Mouse (Mus musculus): ENCODE data around the gene Thpo. TPM values are rescaled to one million over a fixed set of nuclear protein-coding genes. Genes with fewer than 3 reads are reported as not detected.

The Thpo gene
- total and polyA plus RNA-seq, 2 experiments from 2014 or later, result 0.71 to 0.81 TPM

DNA sequence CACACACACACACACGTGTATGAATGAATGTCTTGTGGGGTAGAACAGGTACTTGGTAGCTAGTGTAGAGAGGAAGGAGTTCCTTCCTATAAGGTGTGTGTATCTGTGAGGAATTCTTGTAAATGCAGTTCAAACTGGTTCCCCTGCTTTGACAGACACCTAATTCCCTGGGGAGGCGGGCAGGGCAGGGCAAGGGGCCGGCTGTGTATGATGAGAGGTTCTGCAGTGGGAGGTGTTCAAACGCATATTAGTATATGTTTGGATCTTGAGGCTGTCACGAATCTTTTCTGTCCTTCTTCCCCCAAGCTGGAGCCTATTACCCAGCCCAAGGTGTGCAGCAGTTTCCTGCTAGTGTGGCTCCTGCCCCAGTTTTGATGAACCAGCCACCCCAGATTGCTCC lies 56.9 kb downstream of the Thpo start:
- no peak for TF ChIP-seq CTCF (IDR thresholded peaks at IDR 0.05)
- DNase-seq (ENCODE audit: low spot score), result no peak
- no peak overlapping the region for H3K4me2 ChIP-seq (ENCODE audit: low read depth, low read length, poor library complexity, severe bottlenecking)
- H3K9ac ChIP-seq (replicated peaks; ENCODE audit: low read length, poor library complexity, severe bottlenecking), result no peak overlapping the region
- no peaks in the 10 kb centered on the region for H3K9me3 ChIP-seq (ENCODE audit: low read length)
- no peak for ATAC-seq (ENCODE audit: low FRiP score)
- H3K4me3 ChIP-seq (ENCODE audit: low read depth, low read length), result no peak overlapping the region
- no peak overlapping the region for H3K27ac ChIP-seq (ENCODE audit: low read depth, low read length)
- WGBS, result 91% methylated on average over 5 of the region's 5 CpGs
- H3K36me3 ChIP-seq (ENCODE audit: insufficient read depth, low read length), result peaks cover 66% of the 10 kb centered on the region
- peaks cover 8% of the 10 kb centered on the region for H3K4me1 ChIP-seq (ENCODE audit: insufficient read depth, low read length)
- no peaks in the 10 kb centered on the region for H3K27me3 ChIP-seq (ENCODE audit: insufficient read depth, low read length)

DNA sequence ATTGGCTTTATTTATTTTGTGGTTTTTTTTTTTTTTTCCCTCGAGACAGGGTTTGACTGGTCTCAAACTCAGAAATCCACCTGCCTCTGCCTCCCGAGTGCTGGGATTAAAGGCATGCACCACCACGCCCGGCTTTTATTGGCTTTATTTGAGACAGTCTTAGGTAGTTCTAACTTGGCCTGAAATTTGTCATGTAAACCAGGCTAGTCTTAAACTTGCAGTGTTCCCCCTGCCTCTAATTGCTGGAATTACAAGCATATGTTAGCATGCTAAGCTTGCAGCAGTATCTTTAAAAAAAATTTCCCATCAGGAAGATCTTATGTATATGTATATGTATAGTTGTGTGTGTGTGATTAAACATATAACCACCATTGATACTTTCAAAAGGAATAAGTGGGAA lies 57.6 kb downstream of the Thpo start:
- no peaks in the 10 kb centered on the region for H3K27me3 ChIP-seq (ENCODE audit: insufficient read depth, low read length)
- ATAC-seq (ENCODE audit: low FRiP score) (no peak), DNase-seq (ENCODE audit: low spot score) (no peak)
- H3K36me3 ChIP-seq (ENCODE audit: insufficient read depth, low read length), result peaks cover 59% of the 10 kb centered on the region
- no peaks in the 10 kb centered on the region for H3K9me3 ChIP-seq (ENCODE audit: low read length)
- H3K27ac ChIP-seq (ENCODE audit: low read depth, low read length), result no peak overlapping the region
- 89% methylated on average over 4 of the region's 4 CpGs for WGBS
- H3K4me1 ChIP-seq (ENCODE audit: insufficient read depth, low read length), result peaks cover 8% of the 10 kb centered on the region
- TF ChIP-seq CTCF (IDR thresholded peaks at IDR 0.05), result peak; percentile 49
- no peak overlapping the region for H3K4me3 ChIP-seq (ENCODE audit: low read depth, low read length)
- H3K9ac ChIP-seq (replicated peaks; ENCODE audit: low read length, poor library complexity, severe bottlenecking), result no peak overlapping the region
- H3K4me2 ChIP-seq (ENCODE audit: low read depth, low read length, poor library complexity, severe bottlenecking), result no peak overlapping the region

- H3K4me2 ChIP-seq (ENCODE audit: low read depth, low read length, poor library complexity, severe bottlenecking), result 0 out of 2 replicates have a peak overlapping the region, but pooled peaks have one; percentile 6
- H3K36me3 ChIP-seq (ENCODE audit: insufficient read depth, low read length), result peaks cover 45% of the 10 kb centered on the region
- ATAC-seq (ENCODE audit: low FRiP score) (no peak), DNase-seq (ENCODE audit: low spot score) (no peak)
- WGBS, result 93% methylated on average over 6 of the region's 6 CpGs
- H3K27ac ChIP-seq (ENCODE audit: low read depth, low read length), result no peak overlapping the region
- H3K4me3 ChIP-seq (ENCODE audit: low read depth, low read length), result no peak overlapping the region
- no peaks in the 10 kb centered on the region for H3K27me3 ChIP-seq (ENCODE audit: insufficient read depth, low read length)
- no peak for TF ChIP-seq CTCF (IDR thresholded peaks at IDR 0.05)
- H3K9me3 ChIP-seq (ENCODE audit: low read length), result no peaks in the 10 kb centered on the region
- H3K9ac ChIP-seq (replicated peaks; ENCODE audit: low read length, poor library complexity, severe bottlenecking), result 0 out of 2 replicates have a peak overlapping the region, but pooled peaks have one; percentile 19
- H3K4me1 ChIP-seq (ENCODE audit: insufficient read depth, low read length), result peaks cover 8% of the 10 kb centered on the region
Observed at GRCm38 (mm10) chr16:20675213-20675612, 59.1 kb downstream of the Thpo start.

Other genes starting within 250 kb of the Thpo start
- 87.2 and 96.4 TPM in 2 replicates for gene Eif2b5, start 235.7 kb downstream of the Thpo start, total RNA-seq (2014; rRNA removed)
- gene Eif2b5, start 235.7 kb downstream of the Thpo start, polyA plus RNA-seq (2015; fragmentation: Nextera tagmentation; extraction: Ambion mirVana), result 70.0 and 74.6 TPM in 2 replicates
- gene Dvl3, start 217.5 kb downstream of the Thpo start, total RNA-seq (2014; rRNA removed), result 44.9 and 46.3 TPM in 2 replicates
- gene Dvl3, start 217.5 kb downstream of the Thpo start, polyA plus RNA-seq (2015; fragmentation: Nextera tagmentation; extraction: Ambion mirVana), result 24.6 and 29.5 TPM in 2 replicates
- gene Ap2m1, start 199.0 kb downstream of the Thpo start, total RNA-seq (2014; rRNA removed), result 975 and 994 TPM in 2 replicates
- 1,551 and 1,562 TPM in 2 replicates for gene Ap2m1, start 199.0 kb downstream of the Thpo start, polyA plus RNA-seq (2015; fragmentation: Nextera tagmentation; extraction: Ambion mirVana)
- 65.3 and 76.0 TPM in 2 replicates for gene Abcf3, start 185.9 kb downstream of the Thpo start, total RNA-seq (2014; rRNA removed)
- 73.1 and 75.2 TPM in 2 replicates for gene Abcf3, start 185.9 kb downstream of the Thpo start, polyA plus RNA-seq (2015; fragmentation: Nextera tagmentation; extraction: Ambion mirVana)
- 65.7 and 66.6 TPM in 2 replicates for gene Vwa5b2, start 145.0 kb downstream of the Thpo start, total RNA-seq (2014; rRNA removed)
- gene Vwa5b2, start 145.0 kb downstream of the Thpo start, polyA plus RNA-seq (2015; fragmentation: Nextera tagmentation; extraction: Ambion mirVana), result 35.5 and 36.4 TPM in 2 replicates
- gene Eef1akmt4, start 122.9 kb downstream of the Thpo start, total RNA-seq (2014; rRNA removed), result 5.2 and 6.8 TPM in 2 replicates
- 3.3 TPM in 2 replicates for gene Eef1akmt4, start 122.9 kb downstream of the Thpo start, polyA plus RNA-seq (2015; fragmentation: Nextera tagmentation; extraction: Ambion mirVana)
- gene Gm49333, start 122.9 kb downstream of the Thpo start, total RNA-seq (2014; rRNA removed), result not detected in 2 replicates
- gene Gm49333, start 122.9 kb downstream of the Thpo start, polyA plus RNA-seq (2015; fragmentation: Nextera tagmentation; extraction: Ambion mirVana), result not detected in 2 replicates
- 21.3 and 38.2 TPM in 2 replicates for gene Alg3, start 122.8 kb downstream of the Thpo start, total RNA-seq (2014; rRNA removed)
- gene Alg3, start 122.8 kb downstream of the Thpo start, polyA plus RNA-seq (2015; fragmentation: Nextera tagmentation; extraction: Ambion mirVana), result 32.7 and 36.4 TPM in 2 replicates
- gene Camk2n2, start 113.2 kb downstream of the Thpo start, total RNA-seq (2014; rRNA removed), result 86.3 and 111 TPM in 2 replicates
- 85.4 and 87.6 TPM in 2 replicates for gene Camk2n2, start 113.2 kb downstream of the Thpo start, polyA plus RNA-seq (2015; fragmentation: Nextera tagmentation; extraction: Ambion mirVana)
- gene Ece2, start 104.7 kb downstream of the Thpo start, total RNA-seq (2014; rRNA removed), result 24.4 and 26.9 TPM in 2 replicates
- 16.7 and 16.9 TPM in 2 replicates for gene Ece2, start 104.7 kb downstream of the Thpo start, polyA plus RNA-seq (2015; fragmentation: Nextera tagmentation; extraction: Ambion mirVana)
- gene Psmd2, start 82.9 kb downstream of the Thpo start, total RNA-seq (2014; rRNA removed), result 201 and 235 TPM in 2 replicates
- 311 and 316 TPM in 2 replicates for gene Psmd2, start 82.9 kb downstream of the Thpo start, polyA plus RNA-seq (2015; fragmentation: Nextera tagmentation; extraction: Ambion mirVana)
- 403 and 430 TPM in 2 replicates for gene Eif4g1, start 66.2 kb downstream of the Thpo start, total RNA-seq (2014; rRNA removed)
- 102 and 118 TPM in 2 replicates for gene Eif4g1, start 66.2 kb downstream of the Thpo start, polyA plus RNA-seq (2015; fragmentation: Nextera tagmentation; extraction: Ambion mirVana)
- 152 and 173 TPM in 2 replicates for gene Fam131a, start 41.3 kb downstream of the Thpo start, total RNA-seq (2014; rRNA removed)
- gene Fam131a, start 41.3 kb downstream of the Thpo start, polyA plus RNA-seq (2015; fragmentation: Nextera tagmentation; extraction: Ambion mirVana), result 70.9 and 75.9 TPM in 2 replicates
- gene Polr2h, start 16.8 kb downstream of the Thpo start, total RNA-seq (2014; rRNA removed), result 40.0 and 40.3 TPM in 2 replicates
- gene Polr2h, start 16.8 kb downstream of the Thpo start, polyA plus RNA-seq (2015; fragmentation: Nextera tagmentation; extraction: Ambion mirVana), result 72.3 and 84.6 TPM in 2 replicates
- gene Clcn2, start 16.8 kb downstream of the Thpo start, total RNA-seq (2014; rRNA removed), result 61.9 and 69.4 TPM in 2 replicates
- gene Clcn2, start 16.8 kb downstream of the Thpo start, polyA plus RNA-seq (2015; fragmentation: Nextera tagmentation; extraction: Ambion mirVana), result 21.1 and 21.9 TPM in 2 replicates
- gene Chrd, start 1.4 kb downstream of the Thpo start, total RNA-seq (2014; rRNA removed), result 17.1 and 18.1 TPM in 2 replicates
- gene Chrd, start 1.4 kb downstream of the Thpo start, polyA plus RNA-seq (2015; fragmentation: Nextera tagmentation; extraction: Ambion mirVana), result 4.1 TPM in 2 replicates

All from midbrain, postnatal 0 days (tissue).